Mouse (Mus musculus) lung, adult 2 months (tissue): ENCODE measurements around the gene Phpt1.

Experiments
- CTCF ChIP-seq: fragments of 200-500 bp; IDR thresholded peaks from 2 replicates; pipeline ENCODE4 v1.5.1; 2011; ENCODE audit warnings: mild to moderate bottlenecking, low read length, control low read depth; ENCODE audit not compliant: insufficient read depth
- POLR2A ChIP-seq: fragments of 200-500 bp; IDR thresholded peaks from 2 replicates; pipeline ENCODE4 v1.6.1; 2011; ENCODE audit warnings: low read depth, mild to moderate bottlenecking, control low read depth, low read length, borderline replicate concordance; ENCODE audit errors: extremely low read depth

GRCm38 (mm10) chr2:25576028-25576850, 1.2 kb upstream of the Phpt1 start:
- TF ChIP-seq CTCF = no peak
- TF ChIP-seq POLR2A = no peak
